Mouse (Mus musculus) limb, embryonic 11.5 days (tissue): ENCODE measurements around the gene Zfp90. TPM values are rescaled to one million over a fixed set of nuclear protein-coding genes. Genes with fewer than 3 reads are reported as not detected.

Experiments
- ATAC-seq: fragments of 200-750 bp; cut with Nextera tagmentation; 2 replicates; pipeline ENCODE4 v1.8.0; 2017; ENCODE audit warnings: low read depth; ENCODE audit not compliant: insufficient number of reproducible peaks, low FRiP score, low TSS enrichment
- DNase-seq: peaks from one replicate; pipeline ENCODE4 v3.0.0-alpha.2; 2015; ENCODE audit warnings: low spot score
- H3K27ac ChIP-seq: fragments of 300-500 bp; sonication (generic); replicated peaks from 2 replicates; pipeline ENCODE4 v1.5.1; 2014; ENCODE audit warnings: low read depth, mild to moderate bottlenecking, low read length
- H3K27me3 ChIP-seq: fragments of 300-500 bp; sonication (generic); 2 replicates; pipeline ENCODE4 v1.6.1; 2014; ENCODE audit warnings: mild to moderate bottlenecking, low read length, mixed read lengths; ENCODE audit not compliant: control insufficient read depth, insufficient read depth
- H3K36me3 ChIP-seq: fragments of 300-500 bp; sonication (generic); 2 replicates; pipeline ENCODE4 v1.6.1; 2014; ENCODE audit warnings: mild to moderate bottlenecking, low read length, moderate library complexity, mixed read lengths; ENCODE audit not compliant: control insufficient read depth, insufficient read depth
- H3K4me1 ChIP-seq: fragments of 300-500 bp; sonication (generic); 2 replicates; pipeline ENCODE4 v1.6.1; 2014; ENCODE audit warnings: low read length, mixed read lengths; ENCODE audit not compliant: control insufficient read depth, insufficient read depth
- H3K4me2 ChIP-seq: fragments of 300-500 bp; sonication (generic); 2 replicates; pipeline ENCODE4 v1.6.1; 2014; ENCODE audit warnings: low read depth, mild to moderate bottlenecking, moderate library complexity; ENCODE audit not compliant: severe bottlenecking
- H3K4me3 ChIP-seq: fragments of 300-500 bp; sonication (generic); 2 replicates; pipeline ENCODE4 v1.5.1; 2014; ENCODE audit warnings: low read depth, low read length
- H3K9ac ChIP-seq: fragments of 300-500 bp; sonication (generic); 2 replicates; pipeline ENCODE4 v1.6.1; 2014; ENCODE audit warnings: mild to moderate bottlenecking, low read length
- H3K9me3 ChIP-seq: fragments of 300-500 bp; sonication (generic); 2 replicates; pipeline ENCODE4 v1.6.1; 2016; ENCODE audit warnings: low read length; ENCODE audit not compliant: control insufficient read depth
- WGBS: fragments of 180-500 bp; shearing (Covaris S2); extraction: QIAGEN DNeasy Blood & Tissue Kit; methylation state at CpG from one replicate; pipeline ENCODE4 v1.1.7; 2014; 5-methylcytosine and 5-hydroxymethylcytosine counted together
- polyA plus RNA-seq: library from polyadenylated mRNA; unstranded; fragments of >200 nt; fragmentation: Nextera tagmentation; extraction: Ambion mirVana; gene quantifications from 2 replicates; pipeline ENCODE4 v1.2.1, GENCODE M21; 2014

Zfp90 gene
- polyA plus RNA-seq, 1 experiment from 2014 or later: 29.9 TPM

- Histone ChIP-seq H3K27me3 (no peaks in the 10 kb centered on the region), H3K9me3 (no peaks in the 10 kb centered on the region), H3K4me1 (no peaks in the 10 kb centered on the region), H3K9ac (no peak overlapping the region), H3K36me3 (no peaks in the 10 kb centered on the region), H3K27ac (no peak overlapping the region), H3K4me3 (no peak overlapping the region), H3K4me2 (no peak overlapping the region)
- DNase-seq (no peak), ATAC-seq (no peak)
- 89% methylated on average over 3 of the region's 3 CpGs for WGBS
Measured at GRCm38 (mm10) chr8:106440146-106440545, 25.0 kb downstream of the Zfp90 start.

GRCm38 (mm10) chr8:106442740-106443139 is 27.6 kb downstream of the Zfp90 start:
- no peak for ATAC-seq
- Histone ChIP-seq H3K9me3 (no peaks in the 10 kb centered on the region), H3K27me3 (no peaks in the 10 kb centered on the region), H3K4me3 (no peak overlapping the region), H3K36me3 (no peaks in the 10 kb centered on the region), H3K9ac (no peak overlapping the region), H3K27ac (no peak overlapping the region), H3K4me1 (no peaks in the 10 kb centered on the region), H3K4me2 (no peak overlapping the region)
- DNase-seq: no peak
- WGBS: 95% methylated on average over 1 of the region's 1 CpGs

DNA sequence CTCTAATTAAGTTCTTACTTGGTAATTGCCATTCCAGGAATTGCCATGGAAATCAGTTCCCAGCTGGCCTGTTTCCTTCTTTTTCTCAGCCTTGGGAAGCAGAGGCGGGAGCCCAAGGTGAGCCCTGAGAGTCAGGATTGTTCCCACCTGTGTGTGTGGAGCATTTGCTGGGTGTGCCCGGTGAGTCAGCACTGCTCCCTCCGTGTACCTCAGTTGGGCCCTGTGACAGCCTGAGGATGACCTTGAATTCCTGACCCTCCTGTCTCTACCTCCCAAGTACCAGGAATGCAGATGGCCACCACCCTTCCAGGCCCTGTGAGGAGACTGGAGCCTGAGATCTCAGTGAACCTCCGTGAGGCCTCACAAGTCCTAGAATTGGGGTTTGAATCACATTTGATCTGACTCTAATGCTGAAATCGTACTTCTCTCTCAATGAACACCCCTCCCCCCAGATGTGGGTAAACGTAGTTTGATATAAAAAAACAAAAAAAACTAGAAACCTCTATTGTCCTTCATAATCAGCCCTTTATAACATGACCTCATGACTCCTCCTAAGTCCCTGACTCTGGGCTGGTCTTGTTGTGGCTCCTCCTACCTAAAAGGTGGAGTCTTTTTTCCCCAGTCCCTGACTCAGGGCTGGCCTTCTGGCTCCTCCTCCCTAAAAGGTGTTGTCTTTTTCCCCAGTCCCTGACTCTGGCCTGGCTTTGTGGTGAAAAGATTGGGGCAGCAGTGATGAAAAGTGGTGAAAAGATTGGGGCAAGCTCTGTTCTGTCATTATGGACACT is 36.4 kb downstream of the Zfp90 start:
- Histone ChIP-seq H3K9me3 (no peaks in the 10 kb centered on the region), H3K4me3 (no peak overlapping the region), H3K4me2 (no peak overlapping the region), H3K4me1 (no peaks in the 10 kb centered on the region), H3K27me3 (no peaks in the 10 kb centered on the region), H3K9ac (no peak overlapping the region), H3K27ac (no peak overlapping the region), H3K36me3 (no peaks in the 10 kb centered on the region)
- no peak for ATAC-seq
- WGBS: 68% methylated on average over 6 of the region's 6 CpGs
- DNase-seq: no peak

- no peak overlapping the region for H3K4me2 ChIP-seq
- no peak for ATAC-seq
- WGBS: 73% methylated on average over 12 of the region's 12 CpGs
- H3K4me1 ChIP-seq: no peaks in the 10 kb centered on the region
- DNase-seq: no peak
- H3K9ac ChIP-seq: no peak overlapping the region
- H3K9me3 ChIP-seq: no peaks in the 10 kb centered on the region
- H3K27me3 ChIP-seq: no peaks in the 10 kb centered on the region
- H3K4me3 ChIP-seq: no peak overlapping the region
- no peak overlapping the region for H3K27ac ChIP-seq
- H3K36me3 ChIP-seq: no peaks in the 10 kb centered on the region
Measured at GRCm38 (mm10) chr8:106452701-106453481, 37.8 kb downstream of the Zfp90 start.

DNA sequence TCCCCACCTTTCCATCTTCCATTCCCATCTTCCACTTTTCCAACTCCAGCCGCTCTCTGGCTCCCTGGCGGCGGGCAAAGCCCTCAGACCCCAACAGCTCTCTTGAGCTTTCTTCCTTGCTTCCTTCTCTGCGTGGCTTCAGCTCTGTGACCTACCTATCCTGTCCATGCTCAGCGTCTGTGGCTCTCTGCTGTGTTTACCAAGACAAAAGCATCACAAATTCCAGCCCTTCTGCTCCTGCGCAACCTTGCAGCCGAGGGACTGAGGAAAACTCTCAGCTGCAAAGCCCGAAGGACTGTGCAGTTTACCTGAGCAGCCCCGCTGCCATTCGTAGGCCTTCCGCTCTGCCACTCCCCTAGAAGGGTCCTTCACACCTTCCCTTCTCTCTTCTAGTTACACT is 38.9 kb downstream of the Zfp90 start:
- H3K27ac ChIP-seq: no peak overlapping the region
- H3K4me3 ChIP-seq: no peak overlapping the region
- H3K9me3 ChIP-seq: no peaks in the 10 kb centered on the region
- no peaks in the 10 kb centered on the region for H3K4me1 ChIP-seq
- ATAC-seq (no peak), DNase-seq (no peak)
- no peak overlapping the region for H3K9ac ChIP-seq
- H3K36me3 ChIP-seq: no peaks in the 10 kb centered on the region
- no peaks in the 10 kb centered on the region for H3K27me3 ChIP-seq
- no peak overlapping the region for H3K4me2 ChIP-seq
- 80% methylated on average over 11 of the region's 11 CpGs for WGBS

GRCm38 (mm10) chr8:106462131-106462530 is 47.0 kb downstream of the Zfp90 start:
- Histone ChIP-seq H3K27ac (no peak overlapping the region), H3K27me3 (no peaks in the 10 kb centered on the region), H3K36me3 (no peaks in the 10 kb centered on the region), H3K4me2 (no peak overlapping the region), H3K4me1 (no peaks in the 10 kb centered on the region), H3K9me3 (no peaks in the 10 kb centered on the region), H3K9ac (no peak overlapping the region), H3K4me3 (no peak overlapping the region)
- DNase-seq (no peak), ATAC-seq (no peak)
- 68% methylated on average over 5 of the region's 5 CpGs for WGBS

GRCm38 (mm10) chr8:106463795-106464194 is 48.7 kb downstream of the Zfp90 start:
- no peaks in the 10 kb centered on the region for H3K36me3 ChIP-seq
- no peaks in the 10 kb centered on the region for H3K9me3 ChIP-seq
- no peaks in the 10 kb centered on the region for H3K27me3 ChIP-seq
- no peak overlapping the region for H3K9ac ChIP-seq
- no peak overlapping the region for H3K27ac ChIP-seq
- no peak overlapping the region for H3K4me3 ChIP-seq
- H3K4me1 ChIP-seq: no peaks in the 10 kb centered on the region
- WGBS: 89% methylated on average over 6 of the region's 6 CpGs
- H3K4me2 ChIP-seq: no peak overlapping the region
- no peak for ATAC-seq
- no peak for DNase-seq

GRCm38 (mm10) chr8:106469485-106469884 is 54.4 kb downstream of the Zfp90 start:
- 30% methylated on average over 7 of the region's 7 CpGs for WGBS
- H3K27ac ChIP-seq: no peak overlapping the region
- DNase-seq (peak; percentile 64), ATAC-seq (peak; percentile 62)
- no peak overlapping the region for H3K4me2 ChIP-seq
- H3K36me3 ChIP-seq: no peaks in the 10 kb centered on the region
- H3K4me3 ChIP-seq: no peak overlapping the region
- no peak overlapping the region for H3K9ac ChIP-seq
- H3K27me3 ChIP-seq: no peaks in the 10 kb centered on the region
- H3K4me1 ChIP-seq: no peaks in the 10 kb centered on the region; the same call in 1 of the 2 replicates
- H3K9me3 ChIP-seq: no peaks in the 10 kb centered on the region
